Mouse (Mus musculus) hindlimb bud, embryonic 11.5 days (tissue): ENCODE measurements around the gene Gm29609.

Experiments
- DNase-seq: peaks from one replicate; pipeline ENCODE4 v3.0.0-alpha.2; 2012; ENCODE audit warnings: low read depth, low spot score; ENCODE audit errors: extremely low spot score

Gene Gm29609

DNA sequence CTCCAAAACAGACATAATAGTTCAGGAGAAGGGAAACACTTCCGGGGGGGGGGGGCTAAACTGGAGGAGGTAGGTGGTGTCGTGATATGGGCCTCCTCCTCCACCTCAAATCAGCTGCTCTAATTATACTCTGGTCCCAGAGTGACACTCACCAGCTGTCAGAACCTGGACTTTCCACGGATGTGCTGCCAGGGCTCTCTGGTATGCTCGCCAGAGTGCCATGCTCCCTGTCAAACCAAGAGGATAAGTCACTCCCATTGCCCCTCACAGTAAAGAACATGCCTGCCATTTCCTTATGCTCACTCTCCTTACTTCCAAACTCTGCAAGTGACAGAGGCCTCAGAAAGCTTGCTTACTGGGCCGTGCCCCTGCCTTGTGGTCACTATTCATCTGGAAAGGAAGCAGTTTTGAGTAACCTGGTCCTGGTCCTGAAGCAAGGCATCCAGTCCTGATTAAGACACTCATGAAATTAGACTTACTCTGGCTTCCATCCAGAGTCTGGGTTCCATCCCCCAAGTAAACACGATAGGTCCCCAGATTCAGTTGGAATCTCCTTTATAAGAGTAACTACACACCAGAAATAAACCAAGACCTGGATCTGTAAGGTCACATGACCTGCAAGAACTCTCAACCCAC, 26.1 kb downstream of the Gm29609 start:
- no peak for DNase-seq

DNA sequence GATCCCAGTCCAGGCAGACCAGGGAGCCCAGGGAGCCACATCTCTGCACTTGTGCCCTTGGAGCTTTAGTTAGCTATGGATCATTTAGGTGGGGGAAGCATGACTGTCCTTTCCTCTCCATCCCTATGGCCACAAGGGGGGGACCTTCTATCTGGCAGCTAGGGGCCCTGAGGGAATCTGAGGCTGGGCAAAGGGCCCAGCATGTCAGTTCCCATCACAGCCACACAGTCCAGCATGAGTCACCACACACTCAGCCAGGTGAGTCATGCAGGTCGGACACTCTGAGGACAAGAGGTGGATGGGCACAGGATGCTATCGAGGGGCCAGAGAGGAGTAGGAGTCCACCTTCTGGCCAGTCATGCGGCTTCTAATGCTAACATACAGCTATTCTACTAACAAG, 28.0 kb downstream of the Gm29609 start:
- DNase-seq, result no peak

DNA sequence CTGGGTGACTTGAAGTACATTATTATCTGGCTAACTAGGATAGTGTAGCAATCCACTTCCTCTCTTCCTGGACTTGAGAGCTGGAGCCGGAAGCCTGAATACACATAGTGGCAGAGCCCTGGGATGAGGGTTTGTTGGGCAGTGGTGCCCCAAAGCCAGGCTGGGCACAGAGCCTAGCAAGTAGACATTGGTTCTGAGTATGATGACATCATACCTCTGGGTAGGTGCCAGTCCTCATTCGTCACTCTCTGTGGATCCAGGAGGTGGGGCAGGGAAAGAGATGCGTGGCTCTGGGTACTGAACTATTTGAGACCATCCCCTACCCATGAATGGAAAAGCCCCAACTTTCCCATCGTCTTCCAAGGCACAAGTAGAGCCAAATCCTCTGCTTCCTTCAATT, 29.9 kb downstream of the Gm29609 start:
- DNase-seq, result no peak

DNA sequence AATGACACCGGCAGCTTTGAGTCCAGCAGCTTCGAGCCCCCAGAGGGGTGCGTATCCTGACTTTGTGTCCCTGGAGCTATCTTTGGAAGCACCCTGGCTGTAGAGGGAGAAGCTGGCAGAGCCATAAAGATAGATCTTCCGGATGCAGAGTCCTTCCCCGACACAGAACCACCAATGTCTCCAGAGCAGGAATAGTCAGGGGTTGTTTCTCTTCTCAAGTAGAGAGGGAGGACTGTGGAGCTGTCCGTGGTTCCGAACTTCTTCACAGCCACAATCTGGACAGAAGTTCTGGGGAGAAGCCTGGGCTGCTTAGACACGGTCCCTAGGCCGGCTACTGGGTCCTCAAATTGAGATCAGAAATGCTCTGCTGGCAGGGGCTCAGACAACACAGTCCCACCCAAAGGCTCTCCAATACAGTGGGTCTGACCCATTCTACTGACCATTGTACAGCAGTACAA, 40.7 kb downstream of the Gm29609 start:
- no peak for DNase-seq

DNA sequence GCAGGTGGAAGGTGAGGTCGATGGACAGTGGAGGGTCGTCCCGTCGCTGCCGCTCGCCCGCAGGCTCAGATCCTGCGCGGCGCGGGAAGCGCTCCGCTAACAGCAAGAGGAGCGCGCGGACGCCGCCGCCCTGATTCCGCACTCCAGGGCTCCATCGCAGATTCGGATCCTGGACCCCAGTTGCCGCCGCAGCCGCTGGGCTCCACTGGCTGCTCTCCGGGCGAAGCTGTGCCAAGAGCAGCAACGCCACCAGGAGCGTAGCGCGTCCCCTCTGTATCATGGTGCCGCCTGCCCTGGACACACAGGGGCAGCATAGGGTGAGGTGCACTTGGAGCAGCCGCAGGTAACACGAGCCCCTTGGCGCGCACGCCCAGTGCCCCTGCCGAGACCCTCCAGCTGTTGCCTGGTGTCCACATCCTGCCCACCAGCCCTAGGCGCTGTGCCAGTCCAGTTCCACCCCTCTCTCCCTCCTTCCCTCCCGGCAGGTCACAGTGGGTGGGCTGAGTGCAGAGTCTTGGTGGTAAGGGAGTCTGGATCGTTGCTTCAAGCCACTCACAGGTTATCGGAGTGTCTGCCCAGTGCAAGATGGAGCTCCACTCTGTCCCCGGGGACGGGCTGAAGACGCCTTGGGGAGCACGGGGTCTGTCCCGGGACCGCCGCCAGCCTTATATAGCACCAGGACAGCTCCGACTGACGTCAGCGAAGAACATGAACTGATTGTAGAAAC, 41.3 kb downstream of the Gm29609 start, which contains the start of gene Ucn:
TSS of gene Ucn (minus strand) at position 589 of the 727 bp plus-strand sequence.
- DNase-seq, result no peak

DNA sequence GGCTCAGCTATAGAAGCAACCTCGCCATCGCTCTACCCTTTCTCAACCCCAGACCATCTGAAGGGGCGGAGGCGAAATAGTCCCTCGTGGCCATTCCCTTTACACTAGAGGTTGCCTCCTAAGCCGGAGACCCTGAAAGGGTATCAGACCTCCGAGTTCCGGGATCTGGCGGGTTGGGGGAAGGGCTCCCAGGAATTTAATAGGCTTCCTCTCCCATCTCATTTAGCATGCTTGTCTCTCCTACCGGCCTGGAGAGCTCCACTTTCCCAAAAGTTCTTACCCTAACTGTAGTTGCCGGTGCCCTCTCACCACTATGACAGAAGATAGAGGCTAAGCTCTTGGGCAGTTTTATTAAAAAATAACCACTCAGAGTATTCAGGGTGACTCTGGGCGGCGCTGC, 42.1 kb downstream of the Gm29609 start:
- no peak for DNase-seq

DNA sequence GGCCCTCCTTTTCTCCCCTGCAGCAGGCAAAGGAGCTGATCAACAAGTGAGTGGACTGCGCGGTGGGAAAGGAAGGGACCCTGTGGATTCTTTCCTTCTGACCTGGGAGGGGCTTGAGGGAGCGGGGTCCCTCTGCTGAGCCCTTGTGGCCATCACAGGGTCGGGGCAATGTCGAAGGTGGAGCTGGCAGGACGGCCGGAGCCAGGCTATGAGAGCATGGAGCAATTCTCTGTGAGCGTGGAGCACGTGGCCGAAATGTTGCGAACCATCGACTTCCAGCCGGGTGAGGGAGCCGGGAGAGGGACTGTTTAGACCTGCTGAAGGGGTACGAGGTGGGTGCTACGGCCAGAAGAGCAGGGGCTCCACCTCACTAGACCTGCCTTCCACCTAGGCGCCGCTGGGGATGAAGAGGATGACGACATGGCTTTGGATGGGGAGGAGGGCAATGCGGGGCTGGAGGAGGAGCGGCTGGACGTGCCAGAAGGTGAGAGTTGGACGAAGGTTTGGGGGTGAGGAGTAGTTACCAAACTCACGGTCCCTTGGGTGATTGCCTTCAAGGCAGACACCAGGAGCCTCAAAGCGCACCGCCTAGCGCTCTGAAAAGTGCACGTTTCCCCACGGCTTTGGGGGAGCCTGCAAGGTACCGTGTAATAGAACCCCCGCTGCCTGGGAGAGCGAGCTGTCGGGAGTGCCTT, 42.8 kb downstream of the Gm29609 start:
- DNase-seq, result no peak

DNA sequence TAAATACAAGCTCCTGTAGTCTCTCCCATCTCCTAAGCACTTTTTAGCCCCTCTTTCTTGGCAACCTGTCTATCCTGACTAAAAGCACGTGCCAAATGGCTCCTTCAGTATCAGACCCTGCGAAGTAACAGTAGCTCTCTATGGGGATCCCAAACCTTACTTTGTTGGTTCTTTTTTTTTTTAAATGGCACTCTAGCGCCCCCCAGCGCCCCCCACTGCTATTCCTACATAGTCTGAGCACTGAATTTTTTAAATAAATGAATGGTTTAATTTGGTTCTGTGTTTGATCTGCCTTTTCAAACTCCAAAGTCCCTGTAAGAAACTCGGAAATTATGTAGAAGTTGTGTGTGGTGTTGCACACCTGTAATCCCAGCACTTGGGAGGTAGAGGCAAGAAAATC, 53.7 kb downstream of the Gm29609 start:
- no peak for DNase-seq

DNA sequence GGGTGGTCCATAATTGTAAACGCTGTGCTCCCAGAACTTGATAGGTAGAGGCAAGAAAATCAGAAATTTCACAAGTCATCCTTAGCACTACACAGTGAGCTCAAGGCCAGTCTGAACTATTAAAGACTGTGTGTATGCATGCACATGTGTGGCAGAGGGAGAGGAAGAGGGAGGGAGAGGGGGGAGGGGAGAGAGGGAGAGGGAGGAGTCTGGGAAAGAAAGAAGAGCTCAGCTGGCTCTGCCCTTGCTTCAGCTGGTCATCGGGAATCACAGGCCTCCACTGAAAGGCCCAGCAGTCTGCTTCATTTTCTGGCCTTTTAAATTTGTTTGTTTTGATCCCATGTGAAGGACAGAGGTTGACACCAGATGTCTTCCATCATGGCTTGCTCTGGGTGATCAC, 56.2 kb downstream of the Gm29609 start:
- DNase-seq, result no peak

DNA sequence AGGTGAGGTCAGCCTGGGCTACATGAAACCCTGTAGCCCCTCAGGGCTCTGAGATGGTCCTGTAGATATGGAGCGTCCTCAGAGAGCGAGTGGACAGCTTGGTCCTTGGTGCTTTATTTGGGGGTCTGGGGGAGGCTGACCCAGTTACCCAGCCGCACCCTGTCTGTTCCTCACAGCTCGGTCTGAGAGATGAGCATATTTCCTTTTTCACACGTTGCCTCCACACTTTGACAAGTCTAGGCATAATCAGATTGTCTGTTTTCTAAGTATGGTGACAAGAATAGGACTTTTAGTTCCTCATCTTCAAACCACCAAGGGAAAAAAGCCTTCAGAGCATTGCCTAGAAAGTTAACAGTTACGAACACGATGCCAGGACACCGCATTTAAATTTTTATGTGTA, 58.6 kb downstream of the Gm29609 start:
- DNase-seq, result no peak

DNA sequence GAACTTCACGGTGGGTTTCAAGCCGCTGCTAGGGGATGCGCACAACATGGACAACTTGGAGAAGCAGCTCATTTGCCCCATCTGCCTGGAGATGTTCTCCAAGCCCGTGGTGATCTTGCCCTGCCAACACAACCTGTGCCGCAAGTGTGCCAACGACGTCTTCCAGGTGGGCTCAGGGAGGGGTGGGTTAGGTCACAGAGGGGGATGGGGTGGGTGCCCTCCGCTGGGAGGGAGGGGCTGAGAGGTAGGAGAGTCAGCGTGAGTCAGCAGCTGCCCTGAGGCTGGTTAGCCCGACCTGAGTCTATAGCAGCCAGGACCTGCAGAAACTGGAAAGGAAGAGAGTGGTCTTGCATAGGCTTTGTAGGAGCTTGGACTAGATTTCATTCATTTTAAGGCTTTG, 62.8 kb downstream of the Gm29609 start:
- no peak for DNase-seq

DNA sequence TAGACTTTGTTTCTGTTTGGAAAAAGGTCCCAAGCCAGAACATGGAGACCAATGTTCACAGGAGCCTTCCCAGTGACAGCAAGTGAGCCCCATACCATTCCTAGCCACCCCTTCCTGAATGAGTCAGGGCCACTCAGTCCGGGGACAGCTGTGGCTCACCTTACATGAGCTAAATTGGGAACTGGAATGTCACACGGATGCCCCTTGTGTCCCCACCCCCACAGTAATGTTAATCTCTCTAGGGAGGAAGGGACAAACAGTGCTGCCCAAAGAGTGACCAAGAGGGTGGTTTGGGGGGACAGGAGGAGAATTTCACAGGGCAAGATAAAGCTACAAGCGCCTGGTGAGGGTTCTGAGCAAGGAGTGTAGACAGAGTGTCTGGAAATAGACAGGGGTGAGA, 63.4 kb downstream of the Gm29609 start, which contains the start of gene Trim54:
TSS of gene Trim54 (plus strand) at position 359 of the 400 bp plus-strand sequence.
- no peak for DNase-seq

DNA sequence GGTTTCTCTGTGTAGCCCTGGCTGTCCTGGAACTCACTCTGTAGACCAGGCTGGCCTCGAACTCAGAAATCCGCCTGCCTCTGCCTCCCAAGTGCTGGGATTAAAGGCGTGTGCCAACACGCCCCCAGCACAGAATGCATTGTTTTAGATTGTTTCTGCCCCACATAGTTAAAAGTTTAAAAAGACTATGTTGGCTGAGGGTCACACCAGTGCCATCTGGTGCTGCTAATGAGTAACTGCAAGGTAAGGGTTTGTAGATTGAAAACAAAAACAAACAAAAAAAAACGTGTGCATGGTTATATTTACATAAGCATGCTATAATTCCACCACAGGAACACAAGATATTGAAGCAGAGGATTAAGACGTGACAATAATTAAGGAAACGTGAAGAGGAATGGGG, 68.9 kb downstream of the Gm29609 start:
- DNase-seq, result no peak

DNA sequence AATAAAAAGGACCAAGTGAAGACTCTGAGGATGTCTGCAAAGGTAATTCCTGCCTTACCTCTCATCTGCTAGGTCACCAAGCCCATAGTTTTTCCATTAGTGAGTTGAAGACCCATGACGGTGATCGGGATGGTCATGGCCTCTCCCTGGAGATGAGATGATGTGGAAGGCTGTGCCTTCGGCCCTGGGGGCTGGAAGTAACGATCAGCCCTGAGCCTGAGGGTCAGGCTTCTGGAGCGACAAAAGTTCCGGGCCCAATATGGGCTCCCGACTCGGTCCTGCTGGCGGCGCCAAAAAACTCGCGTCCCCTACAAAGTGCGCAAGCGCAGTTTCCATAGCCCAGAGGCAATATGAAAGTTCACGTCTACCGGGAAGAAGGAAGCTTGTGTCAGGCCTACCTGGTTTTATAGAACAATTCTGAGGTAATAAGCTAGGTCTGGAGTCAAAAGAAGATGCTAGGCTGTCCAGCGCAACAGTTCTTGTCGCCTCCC, 71.7 kb downstream of the Gm29609 start, which contains the start of gene Slc30a3:
TSS of gene Slc30a3 (minus strand) at position 238 of the 491 bp plus-strand sequence.
- no peak for DNase-seq

DNA sequence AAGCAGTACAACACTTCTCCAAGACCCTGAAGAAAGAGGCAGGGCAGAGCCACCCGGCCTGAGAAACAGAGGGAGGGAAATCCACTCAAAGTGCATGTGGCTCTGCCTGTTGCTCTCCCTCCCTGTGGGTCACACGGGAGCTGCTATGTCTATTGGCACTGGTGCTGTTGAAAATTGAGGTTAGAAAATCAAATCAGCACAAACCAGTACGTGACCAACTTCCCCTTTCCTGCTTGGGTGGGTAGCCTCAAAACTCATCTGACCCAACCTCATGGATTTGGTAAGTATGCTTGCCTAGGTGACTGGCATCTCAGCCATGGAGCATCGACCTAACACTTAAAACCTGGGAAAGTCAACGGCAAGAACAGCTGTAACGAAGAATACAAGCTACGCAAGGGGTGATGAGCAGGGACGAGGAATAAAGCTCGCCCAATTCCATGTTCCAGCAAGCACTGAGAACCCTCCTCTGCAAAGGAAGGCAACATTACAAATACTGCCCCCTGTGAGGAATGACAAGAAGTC, 73.8 kb downstream of the Gm29609 start, which contains the start of gene Dnajc5g:
TSS of gene Dnajc5g (plus strand) at position 472 of the 522 bp plus-strand sequence.
- DNase-seq, result no peak

DNA sequence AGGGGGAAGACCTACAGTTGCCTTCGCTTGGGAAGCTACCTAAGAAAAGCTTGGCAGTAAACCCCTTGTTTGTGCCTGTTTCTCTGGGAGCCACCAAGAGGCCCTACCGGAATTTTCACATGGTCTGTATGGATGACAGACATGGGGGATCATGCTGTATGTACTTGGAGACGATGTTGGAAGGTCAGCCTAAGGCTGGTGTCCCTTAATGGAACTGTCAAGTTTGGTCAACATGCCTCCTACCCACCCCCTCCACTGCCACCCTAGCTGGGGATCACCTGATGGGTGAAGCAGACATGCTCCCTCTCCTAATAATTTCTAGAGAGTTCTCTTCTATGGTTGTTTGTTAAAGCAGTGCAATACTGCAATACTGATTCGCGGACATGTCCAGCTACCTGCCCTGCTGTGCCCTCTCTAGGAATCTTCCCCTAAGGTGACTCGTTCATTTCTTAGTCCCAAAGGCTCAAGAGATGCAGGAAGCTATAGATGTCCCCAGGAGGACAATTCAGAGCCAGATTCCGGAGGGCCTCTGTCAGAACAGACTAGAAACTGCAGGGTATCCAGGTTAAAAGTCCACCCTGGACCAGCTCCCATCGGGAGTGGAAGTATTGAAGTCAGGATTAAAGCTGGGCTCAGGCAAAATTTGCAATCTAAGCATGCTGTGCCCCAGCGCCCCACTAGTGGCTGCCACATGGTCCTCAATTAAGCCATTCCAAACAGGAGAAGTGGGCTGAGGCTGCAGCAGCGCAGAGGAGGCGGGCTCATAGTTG, 83.8 kb downstream of the Gm29609 start:
- DNase-seq, result no peak

DNA sequence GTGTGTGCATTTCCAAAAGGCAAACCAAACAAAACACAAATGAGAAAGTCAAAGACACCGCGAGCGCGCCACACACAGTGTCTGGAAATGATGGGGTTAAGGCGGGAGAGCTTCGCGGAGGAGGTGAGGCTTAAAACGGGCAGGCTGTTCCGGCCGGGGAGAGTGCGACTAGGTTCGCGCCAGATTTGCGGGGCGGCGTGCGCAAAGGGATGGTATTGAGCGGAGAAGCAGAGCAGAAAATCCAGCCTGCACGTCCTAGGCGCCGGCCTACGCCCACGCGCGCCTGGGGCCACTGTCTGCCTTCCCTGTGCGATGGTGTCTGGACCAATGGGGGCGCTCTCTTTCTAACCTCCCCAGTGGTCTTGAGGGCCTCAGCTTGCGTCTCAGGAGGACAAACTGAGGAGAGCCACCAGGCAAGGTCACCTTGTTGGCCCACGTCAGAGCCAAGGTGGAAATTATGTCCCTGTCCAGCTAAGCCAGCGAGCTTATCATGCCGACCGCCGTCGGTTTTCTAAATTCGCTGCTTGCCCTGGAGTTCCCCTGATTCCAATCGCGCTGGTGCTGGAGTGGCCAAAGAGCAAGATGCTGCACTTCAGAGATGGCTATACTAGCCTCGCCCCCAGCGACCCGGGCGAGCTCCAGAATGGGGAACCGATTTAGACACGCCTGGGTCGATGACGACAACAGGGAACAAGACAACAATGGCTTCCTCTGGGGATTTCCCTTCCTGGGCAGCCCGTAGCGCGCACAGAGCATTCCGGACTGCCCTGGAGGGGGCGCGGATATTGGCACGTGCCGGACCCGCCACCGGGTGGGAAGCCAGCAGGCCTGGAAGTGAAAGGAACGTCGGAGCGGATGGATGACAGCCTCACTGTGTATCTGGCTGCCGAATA, 84.7 kb downstream of the Gm29609 start:
- no peak for DNase-seq
